Mouse (Mus musculus) liver, embryonic 13.5 days (tissue): Measurements from ENCODE around the gene Lmf2. TPM values are rescaled to one million over a fixed set of nuclear protein-coding genes. Genes with fewer than 3 reads are reported as not detected.
A peak's percentile ranks its signal among the peaks of the same experiment; 100 is the strongest.

ENCODE experiments used
- ATAC-seq: fragments of 200-750 bp; cut with Nextera tagmentation; 2 replicates; pipeline ENCODE4 v1.8.0; 2017; ENCODE audit warnings: low read depth, mild to moderate bottlenecking, moderate number of reproducible peaks, moderate library complexity
- DNase-seq: peaks from one replicate; pipeline ENCODE4 v3.0.0; 2022
- H3K27ac ChIP-seq: fragments of 300-500 bp; sonication (generic); 2 replicates; pipeline ENCODE4 v1.5.1; 2015; ENCODE audit warnings: moderate library complexity, mild to moderate bottlenecking, inconsistent platforms
- H3K27me3 ChIP-seq: fragments of 300-500 bp; sonication (generic); 2 replicates; pipeline ENCODE4 v1.6.1; 2015; ENCODE audit warnings: mild to moderate bottlenecking, inconsistent platforms
- H3K36me3 ChIP-seq: fragments of 300-500 bp; sonication (generic); 2 replicates; pipeline ENCODE4 v1.6.1; 2015; ENCODE audit warnings: mild to moderate bottlenecking, inconsistent platforms
- H3K4me1 ChIP-seq: fragments of 300-500 bp; sonication (generic); replicated peaks from 2 replicates; pipeline ENCODE4 v1.6.1; 2015; ENCODE audit warnings: inconsistent platforms
- H3K4me2 ChIP-seq: fragments of 300-500 bp; sonication (generic); 2 replicates; pipeline ENCODE4 v1.6.1; 2015; ENCODE audit warnings: inconsistent platforms, mild to moderate bottlenecking, moderate library complexity
- H3K4me3 ChIP-seq: fragments of 300-500 bp; sonication (generic); replicated peaks from 2 replicates; pipeline ENCODE4 v1.5.1; 2015; ENCODE audit warnings: mild to moderate bottlenecking, inconsistent platforms
- H3K9ac ChIP-seq: fragments of 300-500 bp; sonication (generic); 2 replicates; pipeline ENCODE4 v1.6.1; 2015; ENCODE audit warnings: mild to moderate bottlenecking, inconsistent platforms
- H3K9me3 ChIP-seq: fragments of 300-500 bp; sonication (generic); replicated peaks from 2 replicates; pipeline ENCODE4 v1.6.1; 2016; ENCODE audit warnings: inconsistent platforms
- WGBS: fragments of 180-500 bp; shearing (Covaris S2); methylation state at CpG from one replicate; pipeline ENCODE4 v1.1.7; 2015; ENCODE audit not compliant: insufficient replicate concordance; 5-methylcytosine and 5-hydroxymethylcytosine counted together
- microRNA-seq: library from miRNA; unstranded; fragments of <30 nt; microRNA quantifications from one replicate; pipeline ENCODE4, GENCODE M21; 2016
- polyA plus RNA-seq: library from polyadenylated mRNA; unstranded; fragments of >200 nt; fragmentation: Nextera tagmentation; extraction: Ambion mirVana; gene quantifications from 2 replicates; pipeline ENCODE4 v1.2.1, GENCODE M21; 2015

Lmf2 gene
- polyA plus RNA-seq, 1 experiment from 2014 or later: 26.1 TPM

DNA sequence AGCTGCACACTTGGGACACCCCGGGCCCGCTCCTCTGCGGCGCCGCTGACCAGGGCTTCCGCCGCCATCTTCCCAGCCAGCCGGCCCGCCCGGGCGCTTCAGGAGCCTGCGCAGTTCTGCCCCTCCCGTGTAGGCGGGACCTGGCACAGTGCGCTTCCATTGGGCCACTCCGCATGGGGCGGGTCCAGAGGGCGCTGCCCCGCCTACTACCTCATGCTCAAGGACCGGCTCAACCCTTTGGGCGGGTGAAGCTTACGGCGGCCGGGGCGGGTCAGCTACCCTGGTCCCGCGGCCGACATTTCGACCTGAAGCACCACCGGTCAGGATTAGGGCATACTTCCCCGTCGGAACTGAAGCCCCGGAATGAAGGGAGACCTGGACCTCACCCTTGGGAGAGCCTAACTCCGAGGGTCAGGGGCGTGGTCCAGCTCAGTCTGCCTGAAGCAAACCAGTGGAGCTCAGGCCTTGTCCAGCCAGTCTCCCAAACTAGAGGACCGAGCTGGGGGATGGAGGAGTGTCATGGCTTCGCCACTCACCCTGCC, 40.2 kb downstream of the Lmf2 start, which contains the start of gene Sbf1:
TSS of gene Sbf1 (minus strand) at position 122 of the 542 bp plus-strand sequence.
- peak within 1 kb of the TSS; percentile 67 for H3K27ac ChIP-seq
- H3K36me3 ChIP-seq: no peaks in the 10 kb centered on the region
- H3K4me3 ChIP-seq: peak within 1 kb of the TSS; percentile 92
- no peaks in the 10 kb centered on the region for H3K27me3 ChIP-seq
- under 1% methylated on average over 37 of the region's 37 CpGs for WGBS
- peaks cover 51% of the 10 kb centered on the region for H3K4me1 ChIP-seq
- ATAC-seq: peak; percentile 100
- peak; percentile 98 for DNase-seq
- peak within 1 kb of the TSS; percentile 94 for H3K9ac ChIP-seq
- H3K9me3 ChIP-seq: no peaks in the 10 kb centered on the region
- peak within 1 kb of the TSS; percentile 94 for H3K4me2 ChIP-seq

DNA sequence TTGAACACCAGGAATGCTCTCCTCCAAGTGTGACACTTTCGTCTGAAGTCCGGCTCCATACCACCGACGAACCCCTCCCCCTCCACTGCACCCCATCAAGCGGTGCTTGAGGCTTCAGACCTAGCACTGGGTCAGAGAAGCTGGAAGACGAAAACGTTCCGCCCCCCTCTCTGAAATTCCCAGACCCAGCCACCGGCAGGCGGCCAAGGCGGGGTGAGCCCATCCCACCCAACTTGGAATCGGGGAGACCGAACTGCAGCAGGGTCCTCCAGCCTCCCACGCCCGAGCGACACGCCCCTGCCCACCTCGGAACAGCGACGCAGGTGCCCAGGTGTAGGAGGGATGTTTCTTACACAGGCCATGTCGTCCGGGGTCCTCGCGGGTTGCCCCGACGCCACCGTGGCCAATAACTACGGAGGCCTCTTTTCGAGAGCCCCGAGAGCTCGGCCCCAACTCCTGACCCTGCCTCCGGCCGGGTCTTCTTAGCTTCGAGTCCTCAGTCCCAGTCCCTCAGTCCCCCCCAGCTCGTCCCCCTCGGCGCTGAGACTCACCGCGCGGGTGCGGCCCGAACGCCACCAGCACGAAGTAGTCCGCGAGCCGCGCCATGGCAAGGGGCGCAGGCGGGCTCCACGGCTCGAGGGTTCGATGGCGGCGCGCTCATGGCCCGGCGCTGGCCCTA, 40.8 kb downstream of the Lmf2 start:
- ATAC-seq: peak; percentile 5
- Histone ChIP-seq H3K27ac (peak overlapping the region; percentile 59), H3K9ac (peak overlapping the region; percentile 94), H3K4me2 (peak overlapping the region; percentile 94), H3K4me3 (peak overlapping the region; percentile 92), H3K36me3 (no peaks in the 10 kb centered on the region), H3K4me1 (peaks cover 57% of the 10 kb centered on the region), H3K9me3 (no peaks in the 10 kb centered on the region), H3K27me3 (no peaks in the 10 kb centered on the region)
- peak; percentile 26 for DNase-seq
- WGBS: under 1% methylated on average over 58 of the region's 58 CpGs

DNA sequence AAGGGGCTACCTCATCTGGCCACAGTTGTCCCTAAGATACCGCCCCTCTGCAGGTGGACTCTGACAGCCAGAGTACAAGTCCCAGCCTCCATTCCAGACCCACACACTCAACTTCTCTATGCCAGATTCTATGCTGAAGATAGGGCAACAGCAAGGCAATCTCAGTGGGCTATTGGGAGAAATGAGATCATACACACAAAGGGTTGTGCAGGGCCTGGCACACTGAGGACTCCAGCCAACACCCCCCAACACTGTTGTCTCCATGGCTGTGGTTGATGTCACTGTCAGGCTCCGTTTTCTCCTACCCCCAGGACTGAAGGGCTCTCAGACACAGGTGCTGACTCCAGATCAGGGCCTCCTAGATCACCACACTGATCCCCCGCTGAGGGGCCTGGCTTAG, 41.4 kb downstream of the Lmf2 start:
- Histone ChIP-seq H3K9me3 (no peaks in the 10 kb centered on the region), H3K4me2 (peak overlapping the region; percentile 94), H3K27ac (no peak overlapping the region; the same call in 1 of the 2 replicates), H3K9ac (peak overlapping the region; percentile 94), H3K4me3 (peak overlapping the region; percentile 92), H3K27me3 (no peaks in the 10 kb centered on the region), H3K36me3 (no peaks in the 10 kb centered on the region), H3K4me1 (peaks cover 63% of the 10 kb centered on the region)
- 32% methylated on average over 3 of the region's 3 CpGs for WGBS
- ATAC-seq (no peak), DNase-seq (no peak)

DNA sequence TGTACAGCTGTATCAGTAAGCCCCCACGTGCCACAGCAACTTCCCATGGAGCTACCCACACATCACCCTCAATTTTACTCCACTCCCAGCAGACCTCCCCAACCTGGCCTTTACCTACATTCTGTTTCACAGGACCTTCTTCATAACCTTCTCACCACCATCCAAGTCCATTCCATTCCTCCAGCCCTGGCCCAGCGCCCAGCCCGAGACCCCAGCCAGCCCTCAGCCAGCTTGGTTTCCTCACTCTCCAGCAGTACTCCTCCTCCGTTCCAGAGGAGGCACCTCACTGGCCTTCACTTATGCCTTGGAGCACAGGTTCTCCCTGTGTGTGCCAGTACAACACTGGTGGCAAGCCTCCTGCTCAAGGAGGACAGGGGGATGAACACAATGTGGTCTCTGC, 42.1 kb downstream of the Lmf2 start:
- ATAC-seq: no peak
- Histone ChIP-seq H3K4me2 (peak overlapping the region; percentile 94), H3K4me3 (peak overlapping the region; percentile 92; the same call in 1 of the 2 replicates), H3K4me1 (peaks cover 70% of the 10 kb centered on the region), H3K36me3 (no peaks in the 10 kb centered on the region), H3K27me3 (no peaks in the 10 kb centered on the region), H3K9ac (no peak overlapping the region), H3K9me3 (no peaks in the 10 kb centered on the region), H3K27ac (0 out of 2 replicates have a peak overlapping the region, but pooled peaks have one; percentile 12)
- DNase-seq: no peak
- 75% methylated on average over 4 of the region's 4 CpGs for WGBS

DNA sequence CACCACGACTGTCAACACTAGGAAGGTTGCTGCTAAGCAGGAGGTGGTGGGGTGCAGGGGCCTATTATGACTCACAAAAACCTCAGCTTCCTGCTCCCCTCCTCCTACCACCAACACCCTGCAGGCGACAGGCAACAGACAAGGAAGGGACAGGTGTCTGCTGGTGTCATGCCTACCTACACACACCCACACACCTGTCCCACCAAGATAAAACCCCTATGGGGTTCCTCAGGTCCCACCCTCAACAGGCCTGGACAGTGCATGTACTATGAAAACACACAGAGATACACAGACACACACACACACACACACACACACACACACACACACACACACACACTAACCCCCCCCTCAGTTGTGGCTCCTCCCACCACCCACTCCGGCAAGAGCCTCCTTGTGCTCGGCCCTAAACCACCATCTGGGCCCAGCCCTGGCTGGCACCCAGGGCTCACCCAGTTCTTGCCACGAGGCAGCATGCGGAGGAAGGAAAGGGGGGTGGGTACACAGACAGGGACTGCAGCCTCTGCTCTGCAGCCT, 45.4 kb downstream of the Lmf2 start:
- H3K9ac ChIP-seq: peak overlapping the region; percentile 37
- peak overlapping the region; percentile 33 for H3K4me2 ChIP-seq
- 26% methylated on average over 6 of the region's 6 CpGs for WGBS

DNA sequence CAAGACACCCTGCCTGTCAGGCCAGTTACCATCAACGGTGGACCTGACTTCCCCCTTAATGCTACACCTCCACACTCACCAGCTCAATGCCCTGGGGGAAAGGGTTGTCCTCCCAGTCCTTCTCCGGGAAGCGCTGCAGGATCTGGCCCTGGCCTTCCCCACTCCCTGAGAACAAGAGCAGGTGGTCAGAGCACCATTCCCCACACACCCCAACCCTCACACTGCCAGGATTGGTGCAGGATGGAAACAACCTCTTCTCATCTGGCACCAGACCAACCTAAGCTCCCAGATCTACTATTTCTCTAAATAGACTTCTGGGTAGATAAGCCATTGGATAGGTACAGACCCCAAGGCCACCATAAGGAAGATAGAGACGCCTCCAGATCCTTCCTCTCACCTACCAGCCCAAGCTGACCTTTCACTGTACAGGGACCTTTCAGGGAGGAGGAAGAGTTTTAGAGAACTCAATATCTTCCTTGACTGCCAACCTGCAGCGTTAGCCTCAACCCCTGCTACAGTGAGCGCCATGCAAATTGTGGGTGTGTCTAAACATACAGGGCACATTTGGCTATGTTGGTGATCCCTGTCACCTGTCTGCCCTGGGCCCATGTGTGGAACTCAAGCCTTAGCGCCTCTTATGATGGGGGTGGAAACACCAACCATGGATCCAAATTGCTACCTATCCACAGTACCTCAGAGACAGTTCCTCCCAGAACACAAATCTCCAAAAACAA, 46.9 kb downstream of the Lmf2 start:
- ATAC-seq (no peak), DNase-seq (no peak)
- H3K4me2 ChIP-seq: no peak overlapping the region
- H3K4me1 ChIP-seq: peaks cover 58% of the 10 kb centered on the region
- 74% methylated on average over 7 of the region's 7 CpGs for WGBS
- no peak overlapping the region for H3K9ac ChIP-seq
- H3K27ac ChIP-seq: no peak overlapping the region
- H3K36me3 ChIP-seq: peaks cover 44% of the 10 kb centered on the region
- H3K9me3 ChIP-seq: no peaks in the 10 kb centered on the region
- H3K27me3 ChIP-seq: no peaks in the 10 kb centered on the region
- no peak overlapping the region for H3K4me3 ChIP-seq

More for the DNA sequence above, 45.4 kb downstream of the Lmf2 start:
- ATAC-seq: 0 out of 2 replicates have a peak, but pooled peaks have one; percentile 6
- no peaks in the 10 kb centered on the region for H3K9me3 ChIP-seq
- DNase-seq: no peak
- H3K4me3 ChIP-seq: no peak overlapping the region
- H3K27me3 ChIP-seq: no peaks in the 10 kb centered on the region
- peak overlapping the region; percentile 55 for H3K27ac ChIP-seq
- H3K4me1 ChIP-seq: peaks cover 69% of the 10 kb centered on the region
- H3K36me3 ChIP-seq: peaks cover 29% of the 10 kb centered on the region

DNA sequence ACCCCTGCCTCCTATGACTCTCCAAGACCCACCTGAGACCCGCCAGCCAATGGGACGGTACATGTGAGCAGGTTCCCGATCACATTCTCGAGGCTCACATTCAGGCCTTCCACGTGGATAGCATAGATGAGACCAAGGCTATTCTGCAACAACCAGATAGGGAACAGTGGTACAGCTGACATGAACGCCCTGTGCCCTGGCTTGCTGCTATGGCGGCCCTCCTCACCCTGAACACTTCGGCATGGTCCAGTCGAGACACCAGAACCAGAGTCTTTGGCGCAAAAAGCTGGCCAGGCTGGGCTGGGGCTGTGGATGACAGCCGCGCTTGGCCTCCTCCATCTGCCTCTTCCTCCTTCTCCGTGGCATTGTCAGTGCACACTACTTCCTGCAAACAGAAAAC, 48.0 kb downstream of the Lmf2 start:
- 79% methylated on average over 13 of the region's 13 CpGs for WGBS
- no peak overlapping the region for H3K27ac ChIP-seq
- DNase-seq: no peak
- H3K4me1 ChIP-seq: peaks cover 47% of the 10 kb centered on the region
- no peak overlapping the region for H3K4me3 ChIP-seq
- no peak overlapping the region for H3K4me2 ChIP-seq
- no peaks in the 10 kb centered on the region for H3K27me3 ChIP-seq
- no peaks in the 10 kb centered on the region for H3K9me3 ChIP-seq
- no peak overlapping the region for H3K9ac ChIP-seq
- H3K36me3 ChIP-seq: peaks cover 55% of the 10 kb centered on the region
- no peak for ATAC-seq

DNA sequence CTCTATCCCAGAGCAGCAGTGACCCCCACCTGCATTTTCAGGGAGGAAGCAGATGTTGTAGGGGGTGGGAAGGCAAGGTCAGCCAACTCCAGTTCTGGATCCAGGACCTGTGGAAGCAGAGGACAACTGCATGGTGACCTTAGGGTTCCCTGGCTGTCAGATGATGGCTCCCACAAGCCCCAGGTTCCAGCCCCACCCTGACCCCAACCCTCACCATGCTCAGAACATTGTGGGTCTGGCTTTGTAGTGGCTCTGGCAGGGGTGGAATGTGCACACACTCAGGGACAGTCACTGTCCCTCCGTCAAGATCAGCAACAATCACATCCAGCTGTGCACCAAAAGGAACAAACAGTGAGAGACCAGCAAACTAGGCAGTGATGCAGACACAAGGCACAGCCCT, 49.5 kb downstream of the Lmf2 start:
- H3K4me3 ChIP-seq: no peak overlapping the region
- ATAC-seq (no peak), DNase-seq (no peak)
- no peak overlapping the region for H3K4me2 ChIP-seq
- peaks cover 33% of the 10 kb centered on the region for H3K4me1 ChIP-seq
- H3K36me3 ChIP-seq: peaks cover 70% of the 10 kb centered on the region
- no peaks in the 10 kb centered on the region for H3K27me3 ChIP-seq
- H3K27ac ChIP-seq: no peak overlapping the region
- H3K9me3 ChIP-seq: no peaks in the 10 kb centered on the region
- 64% methylated on average over 1 of the region's 1 CpGs for WGBS
- H3K9ac ChIP-seq: no peak overlapping the region

Small RNA genes lying within 50 kb of the gene (microRNA-seq; reads per million reads assigned to microRNA genes)
- not detected for gene Mir6959

Other genes starting within 250 kb of the Lmf2 start
- 6.5 and 6.7 TPM in 2 replicates for gene Tubgcp6, start 232.5 kb downstream of the Lmf2 start, polyA plus RNA-seq
- gene Hdac10, start 227.0 kb downstream of the Lmf2 start, polyA plus RNA-seq: 10.2 TPM in 2 replicates
- 1.5 and 1.7 TPM in 2 replicates for gene Mapk12, start 215.0 kb downstream of the Lmf2 start, polyA plus RNA-seq
- gene Mapk11, start 206.0 kb downstream of the Lmf2 start, polyA plus RNA-seq: 0.76 and 0.78 TPM in 2 replicates
- gene Plxnb2, start 174.9 kb downstream of the Lmf2 start, polyA plus RNA-seq: 20.2 and 21.2 TPM in 2 replicates
- gene Dennd6b, start 159.2 kb downstream of the Lmf2 start, polyA plus RNA-seq: 3.0 and 3.2 TPM in 2 replicates
- gene Ppp6r2, start 144.1 kb downstream of the Lmf2 start, polyA plus RNA-seq: 16.2 and 17.1 TPM in 2 replicates
- 18.8 and 21.7 TPM in 2 replicates for gene Sbf1, start 40.3 kb downstream of the Lmf2 start, polyA plus RNA-seq
- gene Adm2, start 32.9 kb downstream of the Lmf2 start, polyA plus RNA-seq: 1.4 and 2.4 TPM in 2 replicates
- gene Miox, start 21.3 kb downstream of the Lmf2 start, polyA plus RNA-seq: 5.6 and 6.8 TPM in 2 replicates
- gene Ncaph2, start 60 bp upstream of the Lmf2 start, polyA plus RNA-seq: 114 and 131 TPM in 2 replicates
- gene Sco2, start 18.2 kb upstream of the Lmf2 start, polyA plus RNA-seq: 4.1 and 4.5 TPM in 2 replicates
- gene Tymp, start 21.4 kb upstream of the Lmf2 start, polyA plus RNA-seq: 0.58 and 0.62 TPM in 2 replicates
- 0.56 and 0.59 TPM in 2 replicates for gene Odf3b, start 23.6 kb upstream of the Lmf2 start, polyA plus RNA-seq
- gene Klhdc7b, start 29.3 kb upstream of the Lmf2 start, polyA plus RNA-seq: not detected in 2 replicates
- not detected in 2 replicates for gene Syce3, start 54.8 kb upstream of the Lmf2 start, polyA plus RNA-seq
- gene Cpt1b, start 70.2 kb upstream of the Lmf2 start, polyA plus RNA-seq: 1.9 and 2.5 TPM in 2 replicates
- gene C730034F03Rik, start 73.9 kb upstream of the Lmf2 start, polyA plus RNA-seq: 1.1 and 1.5 TPM in 2 replicates
- gene Gm44502, start 74.0 kb upstream of the Lmf2 start, polyA plus RNA-seq: 0.13 TPM in 1 of 2 replicates, not detected in the other
- 27.3 and 29.2 TPM in 2 replicates for gene Chkb, start 74.2 kb upstream of the Lmf2 start, polyA plus RNA-seq
- 0.12 and 0.14 TPM in 2 replicates for gene Mapk8ip2, start 98.3 kb upstream of the Lmf2 start, polyA plus RNA-seq
- gene Arsa, start 121.8 kb upstream of the Lmf2 start, polyA plus RNA-seq: 4.8 and 4.9 TPM in 2 replicates
- gene Shank3, start 144.0 kb upstream of the Lmf2 start, polyA plus RNA-seq: 0.23 and 0.43 TPM in 2 replicates
- 0.06 TPM in 1 of 2 replicates, not detected in the other for gene Acr, start 212.7 kb upstream of the Lmf2 start, polyA plus RNA-seq
- gene Rabl2, start 236.3 kb upstream of the Lmf2 start, polyA plus RNA-seq: 7.1 and 9.1 TPM in 2 replicates